Mouse (Mus musculus): Measurements from ENCODE around the gene Tmem86a. TPM values are rescaled to one million over a fixed set of nuclear protein-coding genes. Genes with fewer than 3 reads are reported as not detected.
A peak's percentile ranks its signal among the peaks of the same experiment; 100 is the strongest.

Gene Tmem86a
- polyA plus RNA-seq, 1 experiment from 2014 or later: 135 TPM

GRCm38 (mm10) chr7:47076193-47076592 lies 25.8 kb downstream of the Tmem86a start:
- no peak overlapping the region for H3K27ac ChIP-seq
- WGBS (ENCODE audit: missing documents): 94% methylated on average over 6 of the region's 6 CpGs
- H3K36me3 ChIP-seq (ENCODE audit: inconsistent target): no peaks in the 10 kb centered on the region
- H3K79me2 ChIP-seq (ENCODE audit: inconsistent target): no peaks in the 10 kb centered on the region
- H3K4me3 ChIP-seq (ENCODE audit: inconsistent target): no peak overlapping the region

GRCm38 (mm10) chr7:47076729-47077128 lies 26.3 kb downstream of the Tmem86a start:
- no peak overlapping the region for H3K4me3 ChIP-seq (ENCODE audit: inconsistent target)
- no peaks in the 10 kb centered on the region for H3K36me3 ChIP-seq (ENCODE audit: inconsistent target)
- H3K27ac ChIP-seq: no peak overlapping the region
- WGBS (ENCODE audit: missing documents): 98% methylated on average over 3 of the region's 3 CpGs
- H3K79me2 ChIP-seq (ENCODE audit: inconsistent target): no peaks in the 10 kb centered on the region

GRCm38 (mm10) chr7:47077451-47077850 lies 27.1 kb downstream of the Tmem86a start:
- H3K27ac ChIP-seq: no peak overlapping the region
- no peak overlapping the region for H3K4me3 ChIP-seq (ENCODE audit: inconsistent target)
- 86% methylated on average over 3 of the region's 8 CpGs for WGBS (ENCODE audit: missing documents)
- no peaks in the 10 kb centered on the region for H3K36me3 ChIP-seq (ENCODE audit: inconsistent target)
- H3K79me2 ChIP-seq (ENCODE audit: inconsistent target): no peaks in the 10 kb centered on the region

- no peaks in the 10 kb centered on the region for H3K36me3 ChIP-seq (ENCODE audit: inconsistent target)
- H3K79me2 ChIP-seq (ENCODE audit: inconsistent target): no peaks in the 10 kb centered on the region
- 64% methylated on average over 3 of the region's 3 CpGs for WGBS (ENCODE audit: missing documents)
- H3K27ac ChIP-seq: no peak overlapping the region
- H3K4me3 ChIP-seq (ENCODE audit: inconsistent target): no peak overlapping the region
These were observed 30.5 kb downstream of the Tmem86a start for GRCm38 (mm10) chr7:47080868-47081267.

GRCm38 (mm10) chr7:47081277-47081676 lies 30.9 kb downstream of the Tmem86a start:
- H3K27ac ChIP-seq: no peak overlapping the region
- WGBS (ENCODE audit: missing documents): 31% methylated on average over 6 of the region's 6 CpGs
- no peaks in the 10 kb centered on the region for H3K79me2 ChIP-seq (ENCODE audit: inconsistent target)
- H3K36me3 ChIP-seq (ENCODE audit: inconsistent target): no peaks in the 10 kb centered on the region
- no peak overlapping the region for H3K4me3 ChIP-seq (ENCODE audit: inconsistent target)

DNA sequence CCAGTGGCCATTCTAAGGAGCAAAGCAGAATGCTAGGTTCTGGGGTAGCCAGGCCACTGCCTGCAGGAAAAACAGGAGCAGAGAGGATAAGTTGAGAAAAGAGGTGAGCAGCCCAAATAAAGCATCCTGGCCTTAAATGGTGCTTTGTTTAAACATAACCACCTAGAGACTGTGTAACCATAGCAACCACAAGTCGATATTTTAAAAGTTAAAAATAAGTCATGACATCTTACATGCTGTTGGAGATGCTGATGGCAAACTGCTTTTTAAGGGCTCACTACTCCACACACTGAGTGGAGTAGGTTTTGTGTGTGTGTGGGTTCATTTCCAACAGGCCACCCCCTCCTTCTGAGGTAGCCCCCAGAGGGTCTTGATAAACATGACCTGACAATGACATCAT lies 34.7 kb downstream of the Tmem86a start:
- Histone ChIP-seq H3K36me3 (ENCODE audit: inconsistent target) (no peaks in the 10 kb centered on the region), H3K79me2 (ENCODE audit: inconsistent target) (no peaks in the 10 kb centered on the region), H3K4me3 (ENCODE audit: inconsistent target) (no peak overlapping the region), H3K27ac (no peak overlapping the region)
- 67% methylated on average over 1 of the region's 1 CpGs for WGBS (ENCODE audit: missing documents)

DNA sequence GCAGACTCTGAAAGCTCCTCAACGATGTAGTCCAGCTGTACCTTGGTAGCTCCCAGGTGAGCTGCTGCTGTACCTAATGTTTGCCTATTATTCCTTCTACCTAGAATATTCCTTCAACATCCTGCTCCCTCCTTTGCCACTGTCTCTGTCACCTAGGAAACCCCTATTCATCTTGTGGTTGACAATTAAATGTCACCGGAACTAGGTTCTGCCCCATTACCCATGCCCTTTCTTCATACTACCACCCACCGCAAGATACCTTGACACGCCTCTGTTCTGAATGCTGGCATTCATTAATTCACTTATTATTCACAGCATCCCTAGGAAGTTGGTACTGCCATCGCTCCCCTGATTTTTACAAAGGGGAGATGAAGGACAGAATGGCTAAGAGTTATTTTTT lies 43.5 kb downstream of the Tmem86a start:
- H3K79me2 ChIP-seq (ENCODE audit: inconsistent target): no peaks in the 10 kb centered on the region
- WGBS (ENCODE audit: missing documents): 100% methylated on average over 5 of the region's 5 CpGs
- H3K27ac ChIP-seq: no peak overlapping the region
- H3K4me3 ChIP-seq (ENCODE audit: inconsistent target): no peak overlapping the region
- H3K36me3 ChIP-seq (ENCODE audit: inconsistent target): no peaks in the 10 kb centered on the region

DNA sequence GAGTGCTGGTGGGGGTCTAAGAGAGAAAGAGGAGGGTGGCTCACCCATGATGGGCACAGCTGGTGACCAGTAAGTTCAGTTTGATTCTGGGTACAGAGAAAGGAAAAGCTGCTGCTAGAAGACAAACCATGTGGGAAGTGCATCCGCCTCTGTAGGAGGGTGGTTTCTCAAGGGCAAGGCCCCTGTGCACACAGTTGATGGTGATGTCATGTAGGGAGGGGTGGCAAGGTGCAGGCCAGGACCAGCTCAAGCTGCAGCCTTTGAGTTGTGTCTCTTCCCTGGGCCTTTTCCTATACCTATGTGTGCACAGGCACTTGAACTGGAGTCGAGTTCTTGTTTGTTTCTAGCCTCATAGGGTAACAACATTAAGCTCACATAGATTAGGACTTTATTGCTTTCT lies 44.6 kb downstream of the Tmem86a start:
- no peak overlapping the region for H3K4me3 ChIP-seq (ENCODE audit: inconsistent target)
- no peaks in the 10 kb centered on the region for H3K36me3 ChIP-seq (ENCODE audit: inconsistent target)
- H3K27ac ChIP-seq: no peak overlapping the region
- 72% methylated on average over 2 of the region's 2 CpGs for WGBS (ENCODE audit: missing documents)
- no peaks in the 10 kb centered on the region for H3K79me2 ChIP-seq (ENCODE audit: inconsistent target)

DNA sequence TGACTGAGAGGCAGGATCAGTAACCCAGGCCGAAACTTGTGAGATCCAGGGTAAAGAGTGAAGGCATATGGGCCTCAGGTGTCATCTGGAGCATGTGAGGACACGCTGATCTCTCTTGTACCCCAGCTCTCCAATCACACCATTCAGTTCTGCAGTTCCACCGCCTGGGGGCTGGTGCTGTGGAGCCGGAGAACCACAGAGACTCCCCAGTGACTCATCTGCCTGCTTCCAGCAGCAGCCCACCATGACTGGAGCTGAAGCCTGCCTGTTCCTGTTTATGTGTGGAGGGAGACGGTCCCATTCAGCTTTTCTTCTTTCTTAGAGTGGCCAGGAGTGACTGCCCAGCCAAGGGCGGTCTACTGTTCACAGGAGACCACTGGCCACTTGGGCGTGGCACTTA lies 47.6 kb downstream of the Tmem86a start:
- WGBS (ENCODE audit: missing documents): 74% methylated on average over 7 of the region's 7 CpGs
- no peak overlapping the region for H3K4me3 ChIP-seq (ENCODE audit: inconsistent target)
- H3K27ac ChIP-seq: no peak overlapping the region
- H3K36me3 ChIP-seq (ENCODE audit: inconsistent target): no peaks in the 10 kb centered on the region
- H3K79me2 ChIP-seq (ENCODE audit: inconsistent target): no peaks in the 10 kb centered on the region

- no peak overlapping the region for H3K27ac ChIP-seq
- no peaks in the 10 kb centered on the region for H3K79me2 ChIP-seq (ENCODE audit: inconsistent target)
- H3K4me3 ChIP-seq (ENCODE audit: inconsistent target): no peak overlapping the region
- WGBS (ENCODE audit: missing documents): 89% methylated on average over 7 of the region's 7 CpGs
- H3K36me3 ChIP-seq (ENCODE audit: inconsistent target): no peaks in the 10 kb centered on the region
These were observed 48.9 kb downstream of the Tmem86a start for GRCm38 (mm10) chr7:47099306-47099705.

DNA sequence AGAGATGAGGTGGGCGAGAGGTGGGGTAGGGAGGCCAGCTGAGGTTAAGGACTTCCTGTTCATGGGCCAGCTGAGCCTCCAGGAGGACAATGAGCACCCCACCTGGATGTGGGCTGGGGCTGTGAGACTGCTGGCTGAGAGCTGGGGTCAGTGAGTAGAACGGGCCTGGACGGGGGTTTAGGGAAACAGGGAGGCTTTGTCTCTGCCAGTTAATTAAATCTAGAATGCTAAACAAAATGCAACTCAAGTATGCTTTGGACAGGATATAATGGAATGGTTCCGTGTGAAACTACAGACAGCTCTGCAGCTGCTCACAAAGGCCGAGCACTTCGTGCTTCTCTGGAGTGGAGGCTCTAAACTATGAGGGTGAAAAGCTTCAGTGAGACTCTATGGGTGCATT lies 50.2 kb downstream of the Tmem86a start:
- Histone ChIP-seq H3K79me2 (ENCODE audit: inconsistent target) (no peaks in the 10 kb centered on the region), H3K4me3 (ENCODE audit: inconsistent target) (no peak overlapping the region), H3K27ac (no peak overlapping the region), H3K36me3 (ENCODE audit: inconsistent target) (no peaks in the 10 kb centered on the region)
- WGBS (ENCODE audit: missing documents): 86% methylated on average over 6 of the region's 6 CpGs

- Histone ChIP-seq H3K4me3 (ENCODE audit: inconsistent target) (no peak overlapping the region), H3K79me2 (ENCODE audit: inconsistent target) (no peaks in the 10 kb centered on the region), H3K27ac (no peak overlapping the region), H3K36me3 (ENCODE audit: inconsistent target) (no peaks in the 10 kb centered on the region)
- WGBS (ENCODE audit: missing documents): 29% methylated on average over 2 of the region's 2 CpGs
These were observed 52.6 kb downstream of the Tmem86a start for GRCm38 (mm10) chr7:47102970-47103369.

DNA sequence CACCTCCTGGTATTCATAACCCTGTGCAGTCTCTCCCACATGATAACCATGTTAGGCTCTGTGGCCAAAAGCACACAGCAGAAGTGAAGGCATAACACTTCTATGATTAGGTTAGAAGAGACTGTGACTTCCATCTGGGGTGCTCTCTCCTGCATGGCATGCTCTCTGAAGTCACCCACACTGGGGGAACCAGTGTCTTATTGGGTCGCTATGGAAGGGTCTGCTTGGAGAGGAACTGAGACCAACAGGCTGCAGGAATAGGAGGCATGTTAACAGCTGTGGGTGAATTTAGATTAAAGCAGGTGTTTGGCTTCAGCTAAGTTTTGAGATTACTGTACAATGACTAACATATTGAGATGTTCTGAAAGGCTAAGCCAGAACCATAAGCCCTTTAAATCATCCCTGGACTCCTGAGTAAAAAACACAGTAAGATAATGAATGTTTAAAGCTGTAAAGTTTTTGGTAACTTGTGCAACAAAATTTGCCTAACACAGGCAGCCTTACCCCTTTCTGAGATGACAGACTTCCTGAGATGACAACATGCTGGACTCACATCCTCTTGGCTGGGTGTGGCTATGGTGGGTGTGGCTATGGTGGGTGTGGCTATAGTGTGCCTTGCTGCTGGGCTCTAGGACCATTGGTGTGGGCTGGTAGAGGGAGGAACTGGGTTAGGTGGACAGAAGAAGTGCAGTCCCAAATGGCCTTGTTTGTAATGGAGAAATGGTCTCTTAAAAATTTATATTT lies 53.4 kb downstream of the Tmem86a start:
- Histone ChIP-seq H3K36me3 (ENCODE audit: inconsistent target) (no peaks in the 10 kb centered on the region), H3K4me3 (ENCODE audit: inconsistent target) (no peak overlapping the region), H3K27ac (peak overlapping the region; percentile 28), H3K79me2 (ENCODE audit: inconsistent target) (no peaks in the 10 kb centered on the region)
- 19% methylated on average over 1 of the region's 1 CpGs for WGBS (ENCODE audit: missing documents)

All from macrophage (primary cell).